Mouse (Mus musculus): Measurements from ENCODE around the gene Ddx3x.
"Not testable (repeated sequence)": the region's sequence is repeated elsewhere in the genome, so short reads cannot be mapped to it uniquely, and the experiment has no call there.

The Ddx3x gene

DNA sequence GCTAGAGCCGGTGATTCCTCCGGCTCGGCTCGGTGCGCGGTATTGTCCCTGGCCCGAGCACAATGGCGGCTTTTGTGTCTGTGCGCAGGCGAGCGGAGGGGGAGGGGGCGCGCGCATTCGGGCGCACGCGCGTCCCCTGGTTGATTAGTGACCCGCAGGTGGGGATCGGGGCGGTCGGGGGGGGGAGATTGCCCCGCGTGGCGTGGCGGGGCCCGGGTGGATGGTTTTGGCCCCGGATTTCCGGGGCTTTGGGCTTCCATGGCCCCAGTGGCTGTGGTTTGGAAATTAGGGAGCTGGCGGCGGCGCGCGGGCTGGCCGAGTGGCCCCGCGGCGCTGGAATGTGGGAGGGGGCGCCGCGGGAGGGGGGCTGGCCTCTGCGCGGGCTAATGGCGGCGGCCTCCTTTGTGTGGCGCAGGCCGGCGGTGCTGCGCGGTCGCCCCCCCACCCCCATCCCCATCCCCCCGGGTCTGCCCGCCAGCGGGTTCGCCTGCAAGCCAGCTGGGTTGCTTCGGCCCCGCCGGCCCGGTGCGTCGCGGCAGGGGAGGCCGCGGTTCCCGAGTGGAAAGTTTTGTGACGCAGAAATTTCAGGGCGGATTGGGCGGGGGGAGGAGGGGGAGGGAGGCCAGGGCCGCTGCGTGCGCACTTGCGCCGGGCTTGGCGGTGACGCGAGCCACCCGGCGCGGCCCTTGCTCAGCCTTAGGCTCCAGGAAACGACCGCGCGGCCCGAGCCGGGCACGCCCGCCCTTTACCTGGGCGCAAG, 739 bp downstream of the Ddx3x start:
- peak; percentile 65 for DNase-seq

- no peak for DNase-seq
These were observed 1.5 kb downstream of the Ddx3x start for GRCm38 (mm10) chrX:13282089-13282850.

DNA sequence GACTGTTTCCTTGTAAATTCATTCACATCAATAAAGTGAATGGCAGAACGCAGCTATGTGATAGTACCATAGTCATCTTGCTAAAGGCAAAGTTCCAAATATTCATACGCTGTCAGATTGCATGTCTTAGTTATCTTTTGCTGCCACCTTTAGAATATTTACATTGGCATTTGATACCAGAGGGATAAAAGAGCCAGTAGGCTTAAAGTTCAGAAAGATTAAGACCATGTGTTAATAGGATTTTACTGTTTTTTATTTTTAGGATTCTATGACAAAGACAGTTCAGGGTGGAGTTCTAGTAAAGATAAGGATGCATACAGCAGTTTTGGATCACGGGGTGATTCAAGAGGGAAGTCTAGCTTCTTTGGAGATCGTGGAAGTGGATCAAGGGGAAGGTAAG, 5.0 kb downstream of the Ddx3x start:
- no peak for DNase-seq

DNA sequence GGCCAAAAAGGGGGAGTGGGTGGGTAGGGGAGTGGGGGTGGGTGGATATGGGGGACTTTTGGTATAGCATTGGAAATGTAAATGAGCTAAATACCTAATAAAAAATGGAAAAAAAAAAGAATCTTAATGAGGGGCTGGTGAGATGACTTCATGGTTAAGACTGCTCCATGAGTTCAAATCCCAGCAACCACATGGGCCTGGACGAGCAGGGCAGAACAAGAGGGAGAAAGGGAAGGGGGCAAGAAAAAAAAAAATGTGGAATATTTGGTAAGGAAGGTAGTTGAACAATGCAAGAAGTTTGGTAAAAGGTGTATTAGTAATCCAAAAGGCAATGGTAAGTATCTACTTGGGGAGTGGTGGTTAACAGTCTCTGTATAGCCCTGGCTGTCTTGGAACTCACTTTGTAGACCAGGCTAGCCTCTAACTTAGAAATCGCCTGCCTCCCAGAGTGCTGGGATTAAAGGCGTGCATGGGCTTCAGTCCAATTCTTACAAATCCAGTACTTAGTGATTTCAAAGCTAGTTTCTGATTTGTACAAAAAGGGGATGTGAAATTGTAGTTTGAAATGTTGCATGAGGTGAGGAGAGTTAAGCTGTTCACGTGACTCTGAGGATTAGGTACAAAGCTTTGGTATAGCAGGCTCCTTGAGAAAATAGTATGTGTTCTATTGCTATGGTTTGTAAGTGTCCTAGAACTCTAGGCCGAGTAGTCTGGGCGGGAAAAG, 13.9 kb downstream of the Ddx3x start:
- no peak for DNase-seq

- DNase-seq, result no peak
These were observed 14.4 kb downstream of the Ddx3x start for GRCm38 (mm10) chrX:13295229-13295571.

DNA sequence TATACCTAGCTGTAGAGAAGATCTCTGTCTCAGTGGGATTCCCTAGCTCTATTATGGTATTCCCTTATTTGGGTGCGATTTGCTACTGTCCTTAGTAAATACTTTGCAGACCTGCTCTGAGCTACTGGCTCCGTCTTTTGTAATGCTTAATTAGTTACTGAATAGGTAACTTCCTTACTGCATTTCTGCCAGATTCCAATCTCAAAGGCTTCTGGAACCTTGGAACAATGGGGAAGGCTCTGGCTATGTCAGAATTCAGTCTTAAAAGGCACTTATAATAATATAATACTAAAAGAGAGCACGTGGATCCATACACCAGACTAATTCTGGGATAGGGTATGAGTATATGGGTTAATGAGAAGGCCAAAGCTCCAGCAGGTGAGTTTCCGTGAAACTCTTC, 15.5 kb downstream of the Ddx3x start:
- not testable (repeated sequence) for DNase-seq

DNA sequence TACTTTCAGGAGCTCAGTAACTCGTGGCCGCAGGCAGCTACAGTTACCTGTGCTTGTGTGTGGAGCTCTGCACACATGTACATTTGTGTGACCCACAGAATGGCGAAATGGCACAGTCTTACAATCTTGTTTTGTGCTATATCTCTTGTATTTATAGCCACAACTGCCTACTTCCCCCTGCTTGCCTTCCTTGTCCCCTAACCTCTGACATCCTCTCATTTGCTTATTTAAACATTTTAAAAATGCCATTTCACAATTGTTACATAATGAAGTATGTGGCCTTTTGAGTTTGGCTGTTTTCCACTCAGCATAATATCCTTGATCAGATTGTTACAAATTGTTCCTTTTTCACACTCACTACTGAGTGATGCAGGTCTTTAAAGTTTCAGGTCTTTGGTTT, 25.4 kb downstream of the Ddx3x start:
- no peak for DNase-seq

DNA sequence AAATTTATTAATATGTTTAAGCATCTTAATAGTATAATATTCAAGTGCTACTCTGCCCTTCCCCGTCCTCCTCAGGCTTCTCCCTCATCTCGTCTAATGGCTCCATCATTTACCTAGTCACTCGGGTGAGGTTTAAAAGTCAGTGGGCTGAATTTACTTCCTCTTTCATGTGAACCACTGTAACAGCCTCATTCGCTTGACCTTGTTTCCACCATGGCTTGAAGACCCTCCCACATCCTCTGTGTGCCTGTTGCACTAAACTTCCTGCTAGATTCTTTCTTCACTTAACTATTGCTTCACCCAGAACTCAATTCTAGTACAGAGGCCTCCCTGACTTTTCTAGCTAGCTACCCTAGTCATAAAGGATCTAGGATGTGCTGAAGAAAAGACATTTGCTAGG, 30.6 kb downstream of the Ddx3x start:
- no peak for DNase-seq

DNA sequence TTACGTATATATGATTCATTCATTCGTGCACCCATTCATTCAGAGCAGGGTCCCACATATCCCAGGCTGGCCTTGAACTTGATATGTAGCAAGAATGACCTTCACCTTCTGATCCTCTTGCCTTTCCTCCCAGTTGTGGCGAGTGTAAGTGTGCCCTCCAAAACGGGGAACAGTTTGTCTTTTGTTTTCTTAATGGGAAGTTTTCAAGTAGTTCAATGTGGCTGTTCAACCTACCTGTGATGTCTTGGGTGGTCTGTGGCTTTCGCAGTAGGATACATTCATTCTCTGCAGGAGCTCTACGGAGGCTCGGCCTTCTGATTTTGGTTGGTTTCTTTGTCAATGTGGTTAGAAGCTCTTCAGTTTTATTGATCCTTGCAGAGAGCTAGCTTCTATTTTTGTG, 48.8 kb downstream of the Ddx3x start:
- DNase-seq, result no peak

All from kidney, adult 9 months (tissue).